Comparison of ENCODE assay signal across 22 mouse cellular contexts in the genomic region with DNA sequence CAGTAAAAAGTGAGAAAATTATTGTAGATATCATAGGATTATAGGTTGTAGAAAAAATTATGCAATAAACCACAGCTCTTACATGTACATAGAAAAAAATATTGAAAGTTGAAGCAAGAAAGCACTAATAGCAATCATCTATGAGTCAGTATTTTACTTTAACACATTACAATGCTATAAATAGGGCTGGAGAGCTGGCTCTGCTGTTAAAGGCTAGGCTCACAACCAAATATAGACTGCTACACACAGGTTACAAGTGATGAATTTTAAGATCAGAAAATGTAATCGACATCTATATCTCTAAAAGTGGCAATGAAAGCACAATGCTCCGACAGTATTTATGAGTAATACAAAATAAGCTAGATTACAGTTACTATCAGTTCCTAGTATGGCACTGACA.
DNase-seq lines count a peak whose midpoint lies in the region; ATAC-seq and TF ChIP-seq lines count a peak whose summit lies in the region.
"Had no signal": no experiment of that assay in that cellular context is flagged by ENCODE, and none has a peak within 500 bp of the region (broad histone marks: within the 10 kb centered on the region; RNA-seq: fewer than 3 reads in every experiment).

No protein-coding gene starts in this region.

- H3K9me3 ChIP-seq in heart, embryonic 13.5 days = no peaks in the 10 kb centered on the region
- no peaks in the 10 kb centered on the region for H3K9me3 ChIP-seq in heart, postnatal 0 days (replicated peaks; ENCODE audit: control insufficient read depth, low read length)
- H3K9me3 ChIP-seq: embryonic facial prominence, embryonic 12.5 days; forebrain, embryonic 15.5 days; hindbrain, embryonic 10.5 days; intestine, embryonic 15.5 days; kidney, embryonic 15.5 days had no signal

- no peak for TF ChIP-seq EP300 in heart, postnatal 0 days (IDR thresholded peaks at IDR 0.05; ENCODE audit: low read depth)

- H3K9ac ChIP-seq in heart, embryonic 13.5 days = no peak overlapping the region
- no peak overlapping the region for H3K9ac ChIP-seq in heart, postnatal 0 days (replicated peaks; ENCODE audit: low read depth, low read length)
- H3K9ac ChIP-seq: embryonic facial prominence, embryonic 12.5 days; forebrain, embryonic 15.5 days; hindbrain, embryonic 14.5 days; intestine, embryonic 15.5 days; kidney, embryonic 15.5 days had no signal

- no peak for ATAC-seq in heart, embryonic 13.5 days (ENCODE audit: extremely low read depth, insufficient number of reproducible peaks, low FRiP score, low TSS enrichment)
- ATAC-seq in heart, postnatal 0 days (ENCODE audit: insufficient read depth, low read depth) = peak; percentile 55; the same call in 1 of the 2 replicates
- ATAC-seq: CD4-positive, CD25-positive, alpha-beta regulatory T cell, adult 4 months; forebrain, embryonic 15.5 days; intestine, embryonic 15.5 days had no signal

- no peak for TF ChIP-seq CTCF in heart, postnatal 0 days (IDR thresholded peaks at IDR 0.05; ENCODE audit: low read depth)

- H3K36me3 ChIP-seq in heart, embryonic 13.5 days = 0 out of 2 replicates have a peak, but pooled peaks cover 6% of the 10 kb centered on the region
- no peaks in the 10 kb centered on the region for H3K36me3 ChIP-seq in heart, postnatal 0 days (replicated peaks; ENCODE audit: control insufficient read depth, insufficient read depth, low read length)
- H3K36me3 ChIP-seq: forebrain, embryonic 15.5 days; G1E; intestine, embryonic 15.5 days; kidney, embryonic 15.5 days had no signal

- H3K4me1 ChIP-seq in heart, embryonic 13.5 days = peaks cover 48% of the 10 kb centered on the region
- H3K4me1 ChIP-seq in heart, postnatal 0 days (ENCODE audit: control insufficient read depth, insufficient read depth) = peaks cover 16% of the 10 kb centered on the region
- H3K4me1 ChIP-seq: intestine, embryonic 15.5 days had no signal

- H3K27ac ChIP-seq in heart, embryonic 13.5 days (replicated peaks) = peak overlapping the region; percentile 55
- H3K27ac ChIP-seq in heart, postnatal 0 days (ENCODE audit: low read depth) = peak overlapping the region; percentile 66
- H3K27ac ChIP-seq: embryonic facial prominence, embryonic 12.5 days; forebrain, embryonic 15.5 days; hindbrain, embryonic 10.5 days; hindbrain, embryonic 14.5 days; intestine, embryonic 15.5 days; kidney, embryonic 15.5 days had no signal

- no peak overlapping the region for H3K4me3 ChIP-seq in heart, embryonic 13.5 days
- no peak overlapping the region for H3K4me3 ChIP-seq in heart, postnatal 0 days (ENCODE audit: low read depth, low read length)
- H3K4me3 ChIP-seq: embryonic facial prominence, embryonic 12.5 days; forebrain, embryonic 15.5 days; hindbrain, embryonic 10.5 days; intestine, embryonic 15.5 days; kidney, embryonic 15.5 days had no signal

- no peaks in the 10 kb centered on the region for H3K27me3 ChIP-seq in heart, embryonic 13.5 days (replicated peaks)
- no peaks in the 10 kb centered on the region for H3K27me3 ChIP-seq in heart, postnatal 0 days (ENCODE audit: control insufficient read depth, insufficient read depth, low read length)
- H3K27me3 ChIP-seq: embryonic facial prominence, embryonic 12.5 days; forebrain, embryonic 15.5 days; intestine, embryonic 15.5 days had no signal

- no peak overlapping the region for H3K4me2 ChIP-seq in heart, embryonic 13.5 days
- H3K4me2 ChIP-seq in heart, postnatal 0 days (ENCODE audit: low read depth, low read length) = no peak overlapping the region
- H3K4me2 ChIP-seq: embryonic facial prominence, embryonic 12.5 days; forebrain, embryonic 15.5 days; hindbrain, embryonic 14.5 days; intestine, embryonic 15.5 days; kidney, embryonic 15.5 days had no signal

- WGBS in heart, embryonic 13.5 days = 51% methylated on average over 2 of the region's 2 CpGs
- WGBS in heart, postnatal 0 days = 41% methylated on average over 2 of the region's 2 CpGs

- intact Hi-C loops in heart, postnatal 14 days (cut with DNase I) = loop anchor here (5.0 kb wide), 1 partner anchor 73 kb away; no protein-coding TSS in a partner anchor
- intact Hi-C loops in heart, postnatal 10 days (cut with DNase I) = loop anchor here (5.0 kb wide), 1 partner anchor 93 kb away; no protein-coding TSS in a partner anchor

- peak; percentile 33 for DNase-seq in heart, adult 11 months
- no peak for DNase-seq in heart, postnatal 14 days
- no peak for DNase-seq in heart, postnatal 10 days
- DNase-seq in heart, postnatal 0 days (ENCODE audit: low spot score) = peak; percentile 51
- DNase-seq in heart, postnatal 4 days = no peak
- DNase-seq in kidney, adult 8-10 months = no peak
- DNase-seq: adrenal gland, postnatal 10 days; B cell, adult 2 months; cerebellum, adult 11 months; cerebellum, adult 8-10 months; cerebellum, postnatal 14 days; gastrocnemius, postnatal 36 days; kidney, adult 18-20 months had no signal

Comparison
In these comparisons a context has a peak if more than half of its experiments do, and no peak if none do; other contexts are left out.
1. DNase-seq: peak in heart, adult 11 months (single experiment) and heart, postnatal 0 days (single experiment); none in heart, postnatal 14 days (0 of 2), heart, postnatal 10 days (0 of 2), heart, postnatal 4 days (single experiment) and kidney, adult 8-10 months (0 of 2).